Mouse (Mus musculus): ENCODE results near the gene Sept9.
A peak's percentile ranks its signal among the peaks of the same experiment; 100 is the strongest.

Sept9 gene

GRCm38 (mm10) chr11:117246981-117247431 is 47.5 kb downstream of the Sept9 start:
- DNase-seq, result no peak

- no peak for DNase-seq
These were observed 48.1 kb downstream of the Sept9 start for GRCm38 (mm10) chr11:117247541-117247940.

DNA sequence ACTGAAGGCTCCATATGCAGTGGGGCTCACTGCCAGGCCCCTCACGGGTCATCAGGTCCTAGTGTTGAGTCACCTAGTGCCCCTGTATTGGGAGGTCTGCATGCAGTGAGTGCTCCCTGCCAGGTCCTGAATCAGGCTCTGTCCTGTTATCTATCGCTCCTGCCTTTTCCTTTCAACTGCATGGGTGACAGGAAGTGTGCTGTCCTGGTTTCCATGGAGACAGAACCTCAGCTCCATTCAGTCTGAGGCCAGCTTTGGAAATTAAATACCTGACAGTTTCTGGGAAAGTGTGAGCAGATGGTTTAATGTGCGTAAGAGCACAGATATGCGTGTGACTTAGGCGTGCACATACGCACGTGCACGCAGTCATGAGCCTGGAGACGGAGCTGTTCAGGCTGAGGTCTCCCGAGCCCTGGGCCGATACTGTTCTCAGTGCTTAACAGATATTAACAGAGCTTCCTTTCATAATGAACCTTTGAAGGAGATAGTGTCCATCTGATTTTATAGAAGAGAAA is 49.3 kb downstream of the Sept9 start:
- DNase-seq, result no peak

GRCm38 (mm10) chr11:117249282-117249984 is 50.0 kb downstream of the Sept9 start:
- DNase-seq, result no peak

DNA sequence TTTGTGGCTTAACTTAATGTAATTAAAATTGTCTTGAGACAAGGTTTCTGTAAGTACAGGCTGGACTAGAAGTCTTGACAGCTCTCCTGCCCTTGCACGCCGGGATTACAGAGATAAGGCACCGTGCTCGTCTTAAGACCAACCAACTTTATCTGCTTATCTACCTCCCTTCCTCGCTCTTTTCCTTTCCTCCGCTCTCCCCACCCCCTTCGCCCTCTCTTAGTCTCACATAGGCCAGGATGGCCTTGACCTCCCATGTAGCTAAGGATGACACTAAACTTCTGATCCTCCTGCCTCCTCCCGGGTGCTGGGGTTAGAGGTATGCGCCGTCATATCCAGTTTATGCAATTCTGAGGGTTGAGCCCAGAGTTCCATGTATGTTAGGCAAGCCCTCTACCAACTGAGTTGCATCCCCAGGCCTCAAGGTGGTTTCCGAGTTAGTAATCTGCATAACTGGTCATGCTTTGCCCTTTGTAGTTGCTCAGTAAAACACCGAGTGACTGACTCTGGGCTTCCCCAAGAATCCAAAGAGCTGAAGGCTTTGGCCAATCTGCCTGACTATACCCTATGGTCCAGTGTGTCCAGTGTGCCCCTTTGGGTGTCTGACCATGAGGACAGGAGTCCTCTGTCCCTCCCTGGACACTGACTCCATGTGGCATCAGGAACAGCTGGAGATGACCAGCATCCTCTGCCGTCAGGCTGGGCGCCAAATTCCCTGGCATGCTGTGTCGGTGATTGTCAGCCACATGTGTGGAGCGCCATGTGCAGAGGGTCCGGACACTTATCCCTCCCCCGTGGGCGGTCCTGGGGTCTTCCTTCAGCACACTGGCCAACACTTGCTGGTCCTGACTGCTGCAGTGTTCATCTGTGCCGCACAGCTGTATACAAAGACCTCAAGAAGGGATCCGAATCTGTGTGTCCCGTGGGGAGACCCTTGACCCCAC is 50.8 kb downstream of the Sept9 start:
- no peak for DNase-seq

GRCm38 (mm10) chr11:117251755-117252154 is 52.3 kb downstream of the Sept9 start:
- no peak for DNase-seq

DNA sequence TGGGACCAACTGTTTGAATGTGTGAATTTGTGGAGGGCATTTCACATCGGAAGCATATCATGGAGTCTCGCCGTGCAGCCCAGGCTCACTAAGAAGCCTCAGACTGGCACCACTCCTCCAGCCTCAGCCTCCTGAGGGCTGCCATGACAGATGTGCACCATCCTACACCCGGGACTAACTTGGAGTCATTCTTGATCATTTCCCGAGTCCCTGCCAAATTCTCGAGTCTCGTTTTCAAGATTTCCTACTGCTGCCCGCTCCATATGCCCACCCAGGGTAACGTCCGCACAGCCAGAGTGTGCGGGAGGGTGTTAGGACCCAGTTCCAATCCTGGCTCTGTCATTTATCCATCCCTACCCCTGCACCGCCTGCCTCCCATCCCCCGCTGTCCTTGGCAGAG is 53.4 kb downstream of the Sept9 start:
- DNase-seq, result no peak

DNA sequence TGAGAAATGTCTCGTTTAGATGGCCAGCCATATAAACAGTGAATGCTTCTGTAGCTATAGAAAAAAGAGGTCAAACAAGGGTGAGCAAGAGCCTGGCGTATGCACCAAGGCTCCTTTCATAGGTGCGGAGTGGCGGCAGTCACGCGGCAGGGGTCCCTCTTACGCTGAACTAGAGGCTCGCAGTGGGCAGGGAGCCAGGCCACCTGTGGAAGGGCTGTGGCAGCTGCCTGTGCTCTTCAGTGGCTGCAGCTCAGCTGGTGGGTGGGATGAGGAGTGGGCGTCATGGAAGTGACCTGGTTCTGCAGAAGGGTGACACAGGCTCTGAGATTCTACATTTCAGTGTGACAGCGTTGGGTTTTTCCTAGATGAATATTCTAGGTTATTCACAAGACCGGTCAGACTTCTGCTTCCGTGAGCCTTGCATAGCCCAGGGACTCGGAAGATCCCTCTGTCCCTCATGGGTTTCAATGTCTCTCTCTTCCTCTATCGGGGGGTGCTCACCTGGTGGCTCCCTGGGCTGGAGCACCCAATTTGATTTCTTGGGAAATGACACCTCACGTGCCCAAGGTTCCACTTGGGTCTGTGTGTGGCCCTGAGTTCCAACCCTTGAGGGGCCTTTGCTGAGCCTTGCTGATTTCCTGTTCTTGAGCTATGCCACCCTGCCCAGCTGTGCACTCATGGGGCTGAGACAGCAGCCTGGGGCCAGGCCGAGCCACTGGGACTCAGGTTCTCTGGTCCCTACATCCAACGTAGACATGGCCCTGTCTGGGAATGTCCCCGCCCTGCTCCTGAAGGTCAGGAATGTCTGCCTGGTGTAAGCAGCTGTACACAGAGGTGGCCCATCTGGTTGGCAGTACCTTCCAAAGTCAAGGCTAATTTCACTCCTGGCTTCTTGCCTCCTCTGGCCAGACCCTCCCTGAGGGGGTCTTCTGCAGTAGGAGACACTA is 55.0 kb downstream of the Sept9 start:
- peak in 1 of 2 experiments; percentile 25 for DNase-seq

- DNase-seq, result no peak
These were observed 55.6 kb downstream of the Sept9 start for GRCm38 (mm10) chr11:117255108-117255489.

GRCm38 (mm10) chr11:117256088-117256487 is 56.6 kb downstream of the Sept9 start:
- DNase-seq, result no peak

- no peak for DNase-seq
These were observed 57.4 kb downstream of the Sept9 start for GRCm38 (mm10) chr11:117256840-117257239.

GRCm38 (mm10) chr11:117257266-117257665 is 57.8 kb downstream of the Sept9 start:
- no peak for DNase-seq

- no peak for DNase-seq
These were observed 58.4 kb downstream of the Sept9 start for GRCm38 (mm10) chr11:117257842-117258241.

DNA sequence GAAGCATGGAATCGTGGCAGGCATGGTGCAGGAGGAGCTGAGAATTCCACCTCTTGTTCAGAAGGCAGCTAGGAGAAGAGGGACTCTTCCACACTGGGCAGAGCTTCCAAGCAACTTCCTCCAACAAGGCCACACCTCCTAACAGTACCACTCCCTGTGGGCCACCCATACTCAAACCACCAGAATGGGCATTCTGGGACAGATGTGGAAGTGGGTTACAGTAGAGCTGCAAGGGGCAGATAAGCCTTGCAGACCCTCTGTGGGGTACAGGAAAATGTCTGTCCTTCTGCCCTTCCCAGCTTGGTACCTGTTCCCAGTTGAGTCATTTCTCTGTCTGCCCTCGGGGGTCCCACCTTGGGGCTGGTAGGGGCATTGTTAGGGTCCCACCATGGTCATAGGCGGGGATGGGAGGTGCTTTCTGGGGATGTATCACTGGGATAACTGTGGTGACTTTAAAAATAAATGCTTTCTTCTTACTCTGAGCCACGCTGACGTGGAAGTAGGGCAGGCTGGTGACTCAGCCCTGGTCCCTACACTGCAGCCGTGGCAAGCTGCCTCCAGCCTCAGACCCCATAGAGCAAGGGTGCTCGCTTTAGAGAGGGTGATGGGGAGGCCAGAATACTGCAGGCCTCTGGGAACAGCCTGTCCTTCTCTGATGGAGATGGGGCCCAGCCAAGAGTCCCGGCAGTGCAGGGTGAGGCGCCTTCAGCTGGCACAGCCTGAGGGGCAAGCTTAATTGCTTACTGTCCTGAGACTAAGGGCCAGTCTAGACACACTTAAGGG is 59.9 kb downstream of the Sept9 start:
- no peak for DNase-seq

DNA sequence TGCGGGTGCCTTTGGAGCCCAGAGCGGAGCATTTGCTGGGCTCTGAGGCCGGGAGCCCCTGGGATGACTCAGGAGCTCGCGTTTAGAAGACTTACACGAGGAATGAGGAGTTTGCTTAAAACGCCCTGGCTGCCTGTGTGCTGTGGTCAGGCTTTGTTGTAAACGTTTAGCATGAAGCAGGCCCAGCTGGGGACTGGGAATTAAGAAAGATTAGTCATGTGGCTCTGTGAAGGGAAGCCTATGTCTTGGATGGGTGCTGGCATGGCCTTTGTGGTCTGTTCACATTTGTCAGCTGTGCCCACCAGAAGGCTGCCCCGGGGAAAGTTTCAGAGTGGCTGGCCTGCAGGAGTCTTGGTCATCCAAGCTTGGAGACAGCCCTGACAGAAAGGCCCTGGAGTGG is 61.2 kb downstream of the Sept9 start:
- DNase-seq, result no peak

DNA sequence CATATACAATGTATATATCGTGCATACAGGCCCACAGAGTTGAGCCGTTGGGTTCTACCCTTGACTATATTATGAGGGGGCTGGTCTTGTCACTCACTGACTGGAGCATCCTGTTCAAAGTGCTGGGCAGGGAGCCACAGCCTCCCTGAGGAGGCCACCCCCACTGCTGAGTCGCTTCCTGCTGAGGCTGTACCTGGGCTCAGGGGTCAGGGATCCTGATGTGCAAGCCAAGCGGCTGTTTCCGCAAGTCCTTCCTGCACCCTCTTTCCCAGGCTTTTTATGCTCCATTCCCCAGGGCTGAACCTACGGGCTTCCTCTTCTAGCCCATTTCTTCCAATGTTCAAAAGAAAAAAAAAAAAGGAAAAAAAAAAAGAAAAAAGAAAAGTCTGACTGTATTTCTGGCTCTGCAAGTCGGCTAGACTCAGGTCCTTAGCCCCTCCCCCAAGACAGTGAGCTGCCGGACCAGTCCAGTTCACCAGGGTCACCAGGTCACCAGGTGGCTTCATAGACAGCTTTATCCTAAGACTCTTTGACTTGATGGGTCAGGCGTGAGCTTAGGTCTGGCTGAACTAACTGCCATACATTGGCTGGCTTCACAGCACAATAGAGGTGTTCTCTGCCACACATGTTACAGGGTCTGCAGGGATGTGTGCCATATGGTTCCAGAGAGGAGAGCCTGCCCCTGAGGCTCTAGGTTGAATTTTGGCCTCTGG is 63.8 kb downstream of the Sept9 start:
- DNase-seq, result no peak

GRCm38 (mm10) chr11:117264162-117265021 is 64.9 kb downstream of the Sept9 start:
- no peak for DNase-seq

GRCm38 (mm10) chr11:117265270-117265980 is 66.0 kb downstream of the Sept9 start:
- no peak for DNase-seq
